Mouse (Mus musculus) small intestine, adult 2 months (tissue): ENCODE data around the gene Astn2.

ENCODE experiments used
- CTCF ChIP-seq: fragments of 200-500 bp; IDR thresholded peaks from 2 replicates; pipeline ENCODE4 v1.5.1; 2012; ENCODE audit warnings: low read depth, mild to moderate bottlenecking, control low read depth, inconsistent platforms, low read length, moderate library complexity, mixed read lengths; ENCODE audit not compliant: insufficient replicate concordance, insufficient read length; ENCODE audit errors: extremely low read depth
- POLR2A ChIP-seq: fragments of 200-500 bp; IDR thresholded peaks from 2 replicates; pipeline ENCODE4 v1.6.1; 2012; ENCODE audit warnings: low read depth, mild to moderate bottlenecking, control low read depth, inconsistent platforms, low read length, moderate library complexity

DNA sequence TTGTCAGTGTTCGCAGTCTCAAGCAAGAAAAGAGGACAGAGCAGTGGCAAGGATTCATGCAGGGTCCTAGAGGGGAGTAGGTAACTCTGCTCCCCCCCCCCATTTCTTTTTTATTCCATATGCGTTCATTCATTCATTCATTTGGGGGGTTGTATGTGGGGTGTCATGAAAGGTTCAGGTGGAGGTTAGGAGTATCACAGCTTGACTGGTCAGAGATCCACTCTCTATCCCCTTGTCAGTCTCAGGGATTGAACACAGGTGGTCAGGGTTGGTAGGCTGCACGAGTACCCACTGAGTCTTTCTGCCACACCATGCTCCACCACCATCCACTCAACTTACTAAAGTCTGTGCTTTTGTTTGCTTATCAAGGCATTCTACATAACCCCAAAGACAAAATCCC lies 171.6 kb downstream of the Astn2 start:
- no peak for TF ChIP-seq POLR2A
- no peak for TF ChIP-seq CTCF
